Mouse (Mus musculus): ENCODE data around the gene Bdh2.

GRCm38 (mm10) chr3:135281701-135282100, 680 bp downstream of the Bdh2 start:
- TF ChIP-seq POLR2A (IDR thresholded peaks at IDR 0.05; ENCODE audit: low read depth, low read length) (no peak), CTCF (IDR thresholded peaks at IDR 0.05; ENCODE audit: extremely low read depth, insufficient read depth, insufficient read length, insufficient replicate concordance) (no peak)
